Mouse (Mus musculus): ENCODE results near the gene Hpcal1.

GRCm38 (mm10) chr12:17769476-17770172 lies 79.0 kb downstream of the Hpcal1 start:
- TF ChIP-seq POLR2A (IDR thresholded peaks at IDR 0.05; ENCODE audit: borderline replicate concordance, control insufficient read depth, low read depth, low read length) (no peak), CTCF (IDR thresholded peaks at IDR 0.05; ENCODE audit: control insufficient read depth, insufficient read depth, low read length) (no peak)

All from bone marrow, adult 2 months (tissue).